Mouse (Mus musculus) embryo, embryonic 10 days (tissue): ENCODE data around the gene Olfr638.
"Not testable (repeated sequence)": the region's sequence is repeated elsewhere in the genome, so short reads cannot be mapped to it uniquely, and the experiment has no call there.

ENCODE experiments used
- DNase-seq: peaks from one replicate; pipeline ENCODE4 v3.0.0-alpha.2; 2015; ENCODE audit warnings: low spot score

Olfr638 gene

GRCm38 (mm10) chr7:103998446-103998845, at the start of gene Olfr638:
Olfr638 (plus strand) TSS chr7:103998746.
- DNase-seq: no peak

- DNase-seq: not testable (repeated sequence)
These were observed 31.7 kb upstream of the Olfr638 start for GRCm38 (mm10) chr7:103966873-103967272.

- no peak for DNase-seq
These were observed 27.7 kb upstream of the Olfr638 start, which contains the start of gene Olfr635 for GRCm38 (mm10) chr7:103970852-103971251. Olfr635 (plus strand) TSS chr7:103971152.

GRCm38 (mm10) chr7:103971782-103972181, 26.8 kb upstream of the Olfr638 start:
- no peak for DNase-seq

GRCm38 (mm10) chr7:103999124-103999523, 578 bp downstream of the Olfr638 start:
- DNase-seq: no peak

GRCm38 (mm10) chr7:104017203-104017602, 18.7 kb downstream of the Olfr638 start, which contains the start of gene Olfr639:
Olfr639 (minus strand) TSS chr7:104017303.
- DNase-seq: no peak

GRCm38 (mm10) chr7:104018953-104019352, 20.4 kb downstream of the Olfr638 start:
- DNase-seq: no peak

- DNase-seq: no peak
These were observed 23.1 kb downstream of the Olfr638 start for GRCm38 (mm10) chr7:104021651-104022050.

- DNase-seq: no peak
These were observed 26.9 kb downstream of the Olfr638 start, which contains the start of gene Olfr640 for GRCm38 (mm10) chr7:104025473-104025872. Olfr640 (minus strand) TSS chr7:104025573.

GRCm38 (mm10) chr7:104026978-104027377, 28.4 kb downstream of the Olfr638 start:
- DNase-seq: no peak

- no peak for DNase-seq
These were observed 36.6 kb downstream of the Olfr638 start, which contains the start of gene Olfr641 for GRCm38 (mm10) chr7:104035145-104035544. Olfr641 (plus strand) TSS chr7:104035445.

GRCm38 (mm10) chr7:104050745-104051144, 52.2 kb downstream of the Olfr638 start:
- no peak for DNase-seq

- no peak for DNase-seq
These were observed 54.0 kb downstream of the Olfr638 start, which contains the start of gene Olfr642 for GRCm38 (mm10) chr7:104052566-104052965. Olfr642 (minus strand) TSS chr7:104052666.
